Mouse (Mus musculus) bone marrow macrophage, adult 2 months (primary cell): ENCODE measurements around the gene Sacs.
"Not testable (repeated sequence)": the region's sequence is repeated elsewhere in the genome, so short reads cannot be mapped to it uniquely, and the experiment has no call there.

Source experiments
- CTCF ChIP-seq: IDR thresholded peaks from 2 replicates; pipeline ENCODE4 v1.5.1; 2012; ENCODE audit warnings: low read depth, mild to moderate bottlenecking, low read length, moderate library complexity
- POLR2A ChIP-seq: IDR thresholded peaks from 2 replicates; pipeline ENCODE4 v1.6.1; 2012; ENCODE audit warnings: mild to moderate bottlenecking, low read depth, low read length, borderline replicate concordance

DNA sequence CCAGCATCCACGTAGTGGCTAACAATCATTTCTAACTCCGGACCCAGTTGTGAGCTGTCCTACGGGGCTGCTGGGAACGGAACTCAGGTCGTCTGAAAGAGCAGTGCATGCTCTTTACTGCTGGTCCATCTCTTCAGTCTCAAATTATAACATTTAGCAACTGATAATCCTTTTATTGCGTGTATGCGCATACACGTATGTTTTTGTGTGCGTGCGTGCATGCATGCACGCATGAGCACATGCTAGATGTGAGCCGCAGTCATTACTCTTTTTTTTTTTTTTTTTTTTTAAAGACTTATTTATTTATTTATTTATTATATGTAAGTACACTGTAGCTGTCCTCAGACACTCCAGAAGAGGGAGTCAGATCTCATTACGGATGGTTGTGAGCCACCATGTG lies 12.2 kb downstream of the Sacs start:
- not testable (repeated sequence) for TF ChIP-seq CTCF, POLR2A
